Mouse (Mus musculus) myocyte (in vitro differentiated cells): ENCODE measurements around the gene Pola2. TPM values are rescaled to one million over a fixed set of nuclear protein-coding genes. Genes with fewer than 3 reads are reported as not detected.

Source experiments
- H3K27me3 ChIP-seq: one replicate; pipeline ENCODE4 v1.6.1; 2011; ENCODE audit not compliant: control insufficient read depth, insufficient read depth, insufficient read length
- H3K36me3 ChIP-seq: one replicate; pipeline ENCODE4 v1.6.1; 2011; ENCODE audit not compliant: control insufficient read depth, insufficient read depth
- H3K4me2 ChIP-seq: one replicate; pipeline ENCODE4 v1.6.1; 2011; ENCODE audit warnings: low read depth, control low read depth
- H3K4me3 ChIP-seq: one replicate; pipeline ENCODE4 v1.5.1; 2011; ENCODE audit warnings: mild to moderate bottlenecking, control low read depth, moderate library complexity
- H3K79me2 ChIP-seq: one replicate; pipeline ENCODE4 v1.6.1; 2011; ENCODE audit not compliant: control insufficient read depth, insufficient read depth
- H3ac ChIP-seq: one replicate; pipeline ENCODE4 v1.6.1; 2011; ENCODE audit not compliant: control insufficient read depth, insufficient read length
- CEBPB ChIP-seq: IDR thresholded peaks from 2 replicates; pipeline ENCODE4 v1.6.1; 2011; ENCODE audit warnings: mild to moderate bottlenecking, moderate library complexity; ENCODE audit not compliant: poor library complexity, insufficient read depth, severe bottlenecking
- E2F4 ChIP-seq: IDR thresholded peaks from one replicate; pipeline ENCODE4 v1.6.1; 2011; ENCODE audit warnings: mild to moderate bottlenecking, control low read depth, moderate library complexity; ENCODE audit not compliant: insufficient read depth
- MAX ChIP-seq: IDR thresholded peaks from one replicate; pipeline ENCODE4 v1.6.1; 2011; ENCODE audit warnings: low read depth, mild to moderate bottlenecking, control low read depth
- MYOD1 ChIP-seq, 3 experiments: IDR thresholded peaks; one replicate each; pipeline ENCODE4 v1.6.1; 2011; ENCODE audit warnings: control low read depth in 2 of 3, low read depth in 2 of 3, mild to moderate bottlenecking in 2 of 3, moderate library complexity in 1 of 3; ENCODE audit not compliant: insufficient read length in 2 of 3, control insufficient read depth in 1 of 3
- MYOG ChIP-seq, 3 experiments: IDR thresholded peaks; one replicate each; pipeline ENCODE4 v1.6.1; 2011; ENCODE audit warnings: control low read depth in 2 of 3, low read depth in 2 of 3, mild to moderate bottlenecking in 2 of 3; ENCODE audit not compliant: insufficient read length in 2 of 3, control insufficient read depth in 1 of 3, insufficient read depth in 1 of 3
- POLR2A ChIP-seq: IDR thresholded peaks from one replicate; pipeline ENCODE4 v1.6.1; 2011; ENCODE audit warnings: low read depth, mild to moderate bottlenecking, control low read depth, moderate library complexity; ENCODE audit not compliant: insufficient read length
- POLR2AphosphoS2 ChIP-seq: IDR thresholded peaks from one replicate; pipeline ENCODE4 v1.6.1; 2011; ENCODE audit warnings: low read depth, control low read depth; ENCODE audit not compliant: insufficient read length
- REST ChIP-seq: IDR thresholded peaks from one replicate; pipeline ENCODE4 v1.6.1; 2011; ENCODE audit warnings: mild to moderate bottlenecking, control low read depth, moderate library complexity; ENCODE audit not compliant: insufficient read depth, insufficient read length
- SRF ChIP-seq: IDR thresholded peaks from one replicate; pipeline ENCODE4 v1.6.1; 2011; ENCODE audit warnings: low read depth; ENCODE audit not compliant: control insufficient read depth, insufficient read length
- TCF12 ChIP-seq: IDR thresholded peaks from one replicate; pipeline ENCODE4 v1.6.1; 2011; ENCODE audit warnings: mild to moderate bottlenecking, control low read depth; ENCODE audit not compliant: poor library complexity, insufficient read depth, severe bottlenecking
- TCF3 ChIP-seq: IDR thresholded peaks from one replicate; pipeline ENCODE4 v1.6.1; 2011; ENCODE audit warnings: low read depth, control low read depth; ENCODE audit not compliant: insufficient read length
- USF1 ChIP-seq: IDR thresholded peaks from one replicate; pipeline ENCODE4 v1.6.1; 2011; ENCODE audit warnings: low read depth, mild to moderate bottlenecking, control low read depth, moderate library complexity
- polyA plus RNA-seq: library from polyadenylated mRNA; unstranded; fragments of >200 nt; fragmentation: generic; extraction: Trizol; gene quantifications from one replicate; pipeline ENCODE4 v1.2.1, GENCODE M21; 2012; ENCODE audit warnings: missing spikeins

The Pola2 gene
- polyA plus RNA-seq, 1 experiment: 11.9 TPM

- Histone ChIP-seq H3K79me2 (no peaks in the 10 kb centered on the region), H3K4me3 (no peak overlapping the region), H3K4me2 (peak overlapping the region; percentile 83), H3K27me3 (no peaks in the 10 kb centered on the region), H3ac (no peak overlapping the region), H3K36me3 (no peaks in the 10 kb centered on the region)
- TF ChIP-seq POLR2A (no peak), CEBPB (peak; percentile 31; the same call in 1 of the 2 replicates), SRF (no peak), REST (no peak), TCF3 (no peak), MYOD1 (IDR thresholded peaks at IDR 0.05; ENCODE audit: control insufficient read depth in 1 of 3, insufficient read length in 2 of 3, low read depth in 2 of 3) (peak; percentile 38 to 88 (median 61)), MYOG (IDR thresholded peaks at IDR 0.05; ENCODE audit: control insufficient read depth in 1 of 3, insufficient read depth in 1 of 3, insufficient read length in 2 of 3, low read depth in 2 of 3) (peak; percentile 30 to 95 (median 95)), USF1 (no peak), POLR2AphosphoS2 (no peak), E2F4 (no peak), TCF12 (peak; percentile 78), MAX (no peak)
These were observed 19.9 kb downstream of the Pola2 start for GRCm38 (mm10) chr19:5944145-5944544.

GRCm38 (mm10) chr19:5943404-5943803 lies 20.6 kb downstream of the Pola2 start:
- H3K36me3 ChIP-seq: no peaks in the 10 kb centered on the region
- no peaks in the 10 kb centered on the region for H3K79me2 ChIP-seq

GRCm38 (mm10) chr19:5942581-5942980 lies 21.4 kb downstream of the Pola2 start:
- H3K4me2 ChIP-seq: peak overlapping the region; percentile 12
- H3K4me3 ChIP-seq: no peak overlapping the region
- H3K27me3 ChIP-seq: no peaks in the 10 kb centered on the region
- H3ac ChIP-seq: no peak overlapping the region
- TF ChIP-seq CEBPB: no peak
- TF ChIP-seq MYOG (IDR thresholded peaks at IDR 0.05; ENCODE audit: control insufficient read depth in 1 of 3, insufficient read depth in 1 of 3, insufficient read length in 2 of 3, low read depth in 2 of 3): peak in 2 of 3 experiments; percentile 38 to 70
- TF ChIP-seq REST: no peak
- TF ChIP-seq MYOD1 (IDR thresholded peaks at IDR 0.05; ENCODE audit: control insufficient read depth in 1 of 3, insufficient read length in 2 of 3, low read depth in 2 of 3): peak; percentile 56 to 88 (median 80)
- TF ChIP-seq TCF3: peak; percentile 16
- H3K36me3 ChIP-seq: no peaks in the 10 kb centered on the region
- no peaks in the 10 kb centered on the region for H3K79me2 ChIP-seq

More at GRCm38 (mm10) chr19:5943404-5943803, 20.6 kb downstream of the Pola2 start:
- Histone ChIP-seq H3K4me3 (no peak overlapping the region), H3ac (no peak overlapping the region), H3K4me2 (no peak overlapping the region), H3K27me3 (no peaks in the 10 kb centered on the region)
- TF ChIP-seq SRF (no peak), TCF12 (no peak), TCF3 (no peak), CEBPB (no peak), E2F4 (no peak), USF1 (no peak), MYOG (IDR thresholded peaks at IDR 0.05; ENCODE audit: control insufficient read depth in 1 of 3, insufficient read depth in 1 of 3, insufficient read length in 2 of 3, low read depth in 2 of 3) (no peak), MAX (no peak), MYOD1 (IDR thresholded peaks at IDR 0.05; ENCODE audit: control insufficient read depth in 1 of 3, insufficient read length in 2 of 3, low read depth in 2 of 3) (no peak), POLR2AphosphoS2 (no peak), REST (no peak)

- Histone ChIP-seq H3K4me2 (peak overlapping the region; percentile 61), H3K36me3 (no peaks in the 10 kb centered on the region), H3ac (no peak overlapping the region), H3K79me2 (no peaks in the 10 kb centered on the region), H3K4me3 (no peak overlapping the region), H3K27me3 (no peaks in the 10 kb centered on the region)
- TF ChIP-seq MYOG (IDR thresholded peaks at IDR 0.05; ENCODE audit: control insufficient read depth in 1 of 3, insufficient read depth in 1 of 3, insufficient read length in 2 of 3, low read depth in 2 of 3) (no peak), TCF3 (no peak), MYOD1 (IDR thresholded peaks at IDR 0.05; ENCODE audit: control insufficient read depth in 1 of 3, insufficient read length in 2 of 3, low read depth in 2 of 3) (no peak), USF1 (no peak), POLR2A (no peak), TCF12 (no peak), CEBPB (no peak), E2F4 (no peak), SRF (no peak), MAX (no peak), REST (no peak), POLR2AphosphoS2 (no peak)
These were observed 23.3 kb downstream of the Pola2 start for GRCm38 (mm10) chr19:5940656-5941055.

GRCm38 (mm10) chr19:5940173-5940572 lies 23.8 kb downstream of the Pola2 start:
- H3K36me3 ChIP-seq: no peaks in the 10 kb centered on the region
- no peak overlapping the region for H3ac ChIP-seq
- no peaks in the 10 kb centered on the region for H3K79me2 ChIP-seq
- TF ChIP-seq MYOG (IDR thresholded peaks at IDR 0.05; ENCODE audit: control insufficient read depth in 1 of 3, insufficient read depth in 1 of 3, insufficient read length in 2 of 3, low read depth in 2 of 3) (peak in 2 of 3 experiments; percentile 68 to 87), POLR2A (peak; percentile 11), MYOD1 (IDR thresholded peaks at IDR 0.05; ENCODE audit: control insufficient read depth in 1 of 3, insufficient read length in 2 of 3, low read depth in 2 of 3) (peak in 2 of 3 experiments; percentile 51 to 83), USF1 (no peak)
- H3K4me2 ChIP-seq: peak overlapping the region; percentile 62
- H3K4me3 ChIP-seq: no peak overlapping the region
- no peaks in the 10 kb centered on the region for H3K27me3 ChIP-seq
